Mouse (Mus musculus) CH12F3 (cell line): ENCODE results near the gene Raet1e.
"Not testable (repeated sequence)": the region's sequence is repeated elsewhere in the genome, so short reads cannot be mapped to it uniquely, and the experiment has no call there.

Experiments
- in situ Hi-C: fragments of 300-500 bp; cut with MboI; formaldehyde crosslinking; loops from 2 replicates; pipeline ENCODE4 v1.14.3; 2020; ENCODE audit warnings: low sequenced_read_pairs

The Raet1e gene

GRCm38 (mm10) chr10:22360252-22360651 lies 201.9 kb downstream of the Raet1e start, which contains the start of gene Raet1d:
Gene Raet1d (plus strand): TSS chr10:22360552.
- in situ Hi-C loops, result not testable (repeated sequence)

DNA sequence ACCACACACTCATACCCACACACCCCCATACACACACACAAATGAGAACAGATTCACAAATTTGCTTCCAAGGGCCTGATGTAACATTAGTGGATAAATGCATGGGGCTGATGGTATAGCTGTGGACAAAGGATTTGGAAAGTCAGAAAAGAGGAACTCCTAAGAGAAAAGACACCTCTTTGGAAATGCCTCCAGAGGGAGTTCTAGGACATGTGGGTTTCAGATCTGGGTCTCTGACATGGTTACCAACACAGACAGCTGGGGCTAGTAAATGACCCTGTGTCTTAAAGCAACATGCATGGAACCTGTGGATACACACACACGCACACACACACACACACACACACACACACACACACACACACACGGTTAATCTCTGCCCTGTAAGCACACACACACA lies 202.6 kb downstream of the Raet1e start:
- in situ Hi-C loops, result not testable (repeated sequence)

GRCm38 (mm10) chr10:22361415-22362352 lies 203.3 kb downstream of the Raet1e start:
- in situ Hi-C loops, result not testable (repeated sequence)

DNA sequence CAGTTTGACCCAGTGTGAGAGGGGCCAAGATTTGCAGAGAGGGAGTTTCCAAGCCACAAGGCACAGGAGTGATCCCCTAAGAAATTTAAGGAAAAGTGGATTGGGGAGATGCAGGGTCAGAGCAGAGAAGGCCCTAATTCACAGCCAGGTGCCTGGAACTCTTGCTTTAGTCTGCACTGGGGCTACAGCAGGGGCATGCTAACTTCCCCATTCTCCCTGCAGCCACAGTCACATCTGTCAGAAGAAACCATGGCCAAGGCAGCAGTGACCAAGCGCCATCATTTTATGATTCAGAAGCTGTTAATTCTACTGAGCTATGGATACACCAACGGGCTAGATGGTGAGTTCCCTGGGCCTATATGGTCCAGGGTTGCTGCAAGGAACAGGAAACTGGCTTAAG lies 204.1 kb downstream of the Raet1e start:
- in situ Hi-C loops, result not testable (repeated sequence)

GRCm38 (mm10) chr10:22364915-22365314 lies 206.5 kb downstream of the Raet1e start:
- in situ Hi-C loops, result not testable (repeated sequence)

- in situ Hi-C loops, result not testable (repeated sequence)
Observed at GRCm38 (mm10) chr10:22381226-22381625, 222.9 kb downstream of the Raet1e start.

DNA sequence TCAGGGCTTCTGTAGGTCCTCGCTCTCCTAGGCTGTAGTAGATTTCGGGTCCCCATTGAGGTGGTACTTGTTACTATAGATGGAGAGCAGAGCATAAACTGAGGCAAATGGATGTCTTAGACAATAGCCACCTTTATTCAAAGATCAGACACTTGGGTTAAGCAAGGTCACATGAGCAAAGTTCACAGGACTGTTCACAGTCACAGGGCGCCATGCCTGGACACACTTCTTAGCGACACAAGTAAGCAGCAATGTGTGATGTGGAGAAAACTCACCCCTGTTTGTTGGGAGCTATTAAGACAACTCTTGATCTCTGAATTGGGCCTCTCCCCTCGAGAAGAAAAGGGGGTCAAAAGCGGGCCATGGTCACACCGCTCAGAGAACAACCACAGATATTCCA lies 231.8 kb downstream of the Raet1e start:
- in situ Hi-C loops, result not testable (repeated sequence)

DNA sequence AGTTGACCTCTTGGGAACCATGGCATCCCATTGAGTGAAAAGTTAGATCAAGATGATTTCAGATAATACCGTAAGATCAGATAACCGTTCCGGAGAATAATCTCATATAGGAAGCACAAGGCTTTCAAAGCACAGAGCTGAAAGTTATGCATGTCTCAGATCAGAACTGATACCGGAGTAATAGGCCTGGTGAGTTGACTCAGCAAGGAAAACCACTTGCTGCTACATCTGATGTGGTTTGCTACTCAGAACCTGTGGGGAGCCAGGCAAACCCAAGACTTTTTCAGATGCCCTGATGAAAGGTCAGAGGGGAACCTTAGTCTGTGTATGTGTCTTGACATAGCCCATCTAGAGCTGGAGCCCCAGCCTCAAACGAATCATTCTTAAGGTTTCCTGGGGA lies 233.2 kb downstream of the Raet1e start:
- in situ Hi-C loops, result not testable (repeated sequence)

- in situ Hi-C loops, result not testable (repeated sequence)
Observed at GRCm38 (mm10) chr10:22393028-22393824, 234.9 kb downstream of the Raet1e start.

DNA sequence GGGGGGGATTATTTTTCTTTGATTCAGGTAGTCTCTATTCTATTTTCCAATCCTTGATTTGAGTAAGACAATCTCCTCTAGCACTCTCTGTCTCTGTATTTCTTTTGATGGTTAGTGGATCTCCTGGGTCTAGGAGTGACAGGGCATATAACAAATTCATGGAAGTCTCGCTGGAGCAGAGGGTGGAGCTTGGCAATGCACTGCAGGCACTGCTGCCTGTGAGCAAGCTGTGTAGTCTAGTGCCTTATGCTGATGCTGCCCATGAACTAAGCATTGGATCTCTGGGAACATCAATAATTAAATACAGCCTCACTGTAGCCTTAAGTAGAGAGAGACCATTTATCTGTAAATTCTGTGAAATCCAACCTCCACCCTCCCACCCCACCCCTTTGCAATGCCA lies 238.3 kb downstream of the Raet1e start:
- in situ Hi-C loops, result not testable (repeated sequence)

DNA sequence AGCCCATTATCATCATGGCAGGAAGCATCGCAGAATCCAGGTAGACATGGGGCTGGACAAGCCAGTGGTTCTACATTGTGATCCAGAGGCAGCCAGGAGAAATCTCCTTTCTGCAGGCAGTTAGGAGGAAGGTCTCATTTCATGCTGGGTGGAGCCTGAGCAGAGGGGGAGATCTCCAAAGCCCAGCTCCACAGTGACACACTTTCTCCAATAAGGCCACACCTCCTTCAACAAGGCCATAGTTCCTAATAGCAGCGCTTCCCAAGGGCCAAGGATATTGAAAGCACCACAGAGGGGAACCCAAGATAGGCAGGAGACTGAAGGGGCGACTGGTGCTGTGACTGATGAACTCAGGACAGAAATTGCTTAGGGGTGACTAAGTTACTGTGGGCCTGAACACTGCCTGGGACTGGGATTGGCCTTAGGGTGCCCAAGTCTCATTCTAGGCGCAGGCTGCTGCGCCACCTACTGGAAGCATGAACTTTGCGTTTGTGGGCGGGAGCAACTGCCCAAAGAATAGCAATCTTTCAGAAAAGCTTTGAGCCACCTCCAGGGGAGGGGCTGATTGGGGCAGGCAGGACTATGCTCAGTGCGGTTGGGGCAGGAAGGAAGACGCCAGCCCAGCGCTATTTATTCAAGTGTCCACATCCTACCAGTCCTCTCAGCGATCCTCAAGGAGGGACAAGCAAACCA lies 244.0 kb downstream of the Raet1e start:
- in situ Hi-C loops, result not testable (repeated sequence)

GRCm38 (mm10) chr10:22413702-22414494 lies 255.5 kb downstream of the Raet1e start:
- in situ Hi-C loops, result not testable (repeated sequence)
